11 mouse cellular contexts compared by ENCODE assay signal in the genomic region with DNA sequence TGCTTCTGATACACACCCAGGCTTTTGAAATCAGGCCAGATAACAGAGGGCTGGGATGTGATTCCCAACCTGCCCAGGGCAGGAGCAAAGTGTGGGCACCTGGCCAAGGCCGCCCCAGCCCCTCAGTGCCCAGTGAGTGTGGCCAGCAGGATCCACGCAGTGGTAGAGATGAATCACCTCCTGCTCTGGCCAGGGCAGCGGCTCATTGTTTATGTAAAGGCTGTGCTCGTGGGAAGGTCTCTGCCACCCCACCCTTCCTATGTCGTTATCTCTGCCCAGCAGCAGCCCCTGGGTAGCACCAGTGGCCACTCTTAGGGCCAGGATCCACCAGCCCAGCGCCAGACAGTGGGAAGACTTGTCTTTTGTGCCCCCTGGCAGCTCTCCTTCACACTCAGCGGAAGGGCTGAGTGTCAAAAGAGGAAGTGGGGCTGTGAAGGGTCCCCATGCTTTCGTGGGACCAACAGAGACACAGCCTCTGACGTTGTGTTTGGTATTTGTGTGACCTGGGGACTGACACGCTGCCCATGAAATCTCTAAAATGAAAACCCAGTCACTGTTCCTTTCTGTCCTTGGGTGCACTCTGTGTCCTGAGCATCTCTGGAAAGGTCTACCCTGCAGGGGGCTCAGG. TPM values are rescaled to one million over a fixed set of nuclear protein-coding genes. Genes with fewer than 3 reads are reported as not detected.
DNase-seq lines count a peak whose midpoint lies in the region; ATAC-seq and TF ChIP-seq lines count a peak whose summit lies in the region.
"Had no signal": no experiment of that assay in that cellular context is flagged by ENCODE, and none has a peak within 500 bp of the region (broad histone marks: within the 10 kb centered on the region; RNA-seq: fewer than 3 reads in every experiment).

No protein-coding gene starts in this region.

- DNase-seq in kidney, postnatal 0 days (ENCODE audit: low spot score), result no peak
- peak; percentile 76 for DNase-seq in adrenal gland, adult 8-10 months
- DNase-seq in lung, postnatal 36 days, result peak; percentile 89
- no peak for DNase-seq in embryo, embryonic 9.5 days (ENCODE audit: extremely low spot score)
- no peak for DNase-seq in gastrocnemius, postnatal 25 days
- no peak for DNase-seq in midbrain, embryonic 10.5 days (ENCODE audit: low spot score)

- no peaks in the 10 kb centered on the region for H3K9me3 ChIP-seq in kidney, postnatal 0 days (replicated peaks; ENCODE audit: low read length)
- H3K9me3 ChIP-seq in kidney, embryonic 14.5 days (ENCODE audit: control insufficient read depth, low read length), result no peaks in the 10 kb centered on the region
- H3K9me3 ChIP-seq in heart, embryonic 16.5 days (replicated peaks; ENCODE audit: control insufficient read depth, low read length), result no peaks in the 10 kb centered on the region
- no peaks in the 10 kb centered on the region; the same call in 1 of the 2 replicates for H3K9me3 ChIP-seq in midbrain, embryonic 10.5 days (replicated peaks)
- H3K9me3 ChIP-seq: limb, embryonic 13.5 days had no signal

- no peak overlapping the region for H3K4me2 ChIP-seq in kidney, postnatal 0 days (ENCODE audit: low read length)
- H3K4me2 ChIP-seq in kidney, embryonic 14.5 days (replicated peaks; ENCODE audit: low read depth, low read length), result no peak overlapping the region
- H3K4me2 ChIP-seq in heart, embryonic 16.5 days (ENCODE audit: low read depth, low read length), result no peak overlapping the region
- H3K4me2 ChIP-seq: limb, embryonic 13.5 days had no signal

- no peak overlapping the region for H3K4me3 ChIP-seq in kidney, postnatal 0 days (replicated peaks; ENCODE audit: low read depth, low read length)
- no peak overlapping the region for H3K4me3 ChIP-seq in kidney, embryonic 14.5 days (ENCODE audit: low read length)
- no peak overlapping the region for H3K4me3 ChIP-seq in heart, embryonic 16.5 days (ENCODE audit: low read length)
- H3K4me3 ChIP-seq in midbrain, embryonic 10.5 days, result no peak overlapping the region
- H3K4me3 ChIP-seq: limb, embryonic 13.5 days had no signal

- H3K27ac ChIP-seq in kidney, postnatal 0 days, result no peak overlapping the region
- no peak overlapping the region for H3K27ac ChIP-seq in kidney, embryonic 14.5 days (ENCODE audit: low read depth, low read length)
- H3K27ac ChIP-seq in heart, embryonic 16.5 days (ENCODE audit: low read length), result peak overlapping the region; percentile 46; the same call in 1 of the 2 replicates
- no peak overlapping the region for H3K27ac ChIP-seq in midbrain, embryonic 10.5 days (replicated peaks)
- H3K27ac ChIP-seq: limb, embryonic 13.5 days had no signal

- no peak overlapping the region for H3K9ac ChIP-seq in kidney, postnatal 0 days (ENCODE audit: low read depth, low read length)
- no peak overlapping the region for H3K9ac ChIP-seq in kidney, embryonic 14.5 days (ENCODE audit: low read depth, low read length)
- H3K9ac ChIP-seq in heart, embryonic 16.5 days (ENCODE audit: low read length), result no peak overlapping the region
- H3K9ac ChIP-seq: limb, embryonic 13.5 days had no signal

- 0 out of 2 replicates have a peak, but pooled peaks have one; percentile 14 for ATAC-seq in kidney, postnatal 0 days (replicated peaks; ENCODE audit: low FRiP score, low read depth)
- ATAC-seq in kidney, embryonic 14.5 days (ENCODE audit: low FRiP score, low TSS enrichment), result no peak
- ATAC-seq in heart, embryonic 16.5 days (replicated peaks; ENCODE audit: extremely low read depth, insufficient read depth, low FRiP score), result 0 out of 2 replicates have a peak, but pooled peaks have one; percentile 49
- ATAC-seq: CD4-positive, CD25-positive, alpha-beta regulatory T cell, adult 4 months had no signal

- WGBS in kidney, postnatal 0 days, result 82% methylated on average over 10 of the region's 10 CpGs
- 80% methylated on average over 10 of the region's 10 CpGs for WGBS in kidney, embryonic 14.5 days
- 63% methylated on average over 10 of the region's 10 CpGs for WGBS in heart, embryonic 16.5 days
- 95% methylated on average over 10 of the region's 10 CpGs for WGBS in midbrain, embryonic 10.5 days

- TF ChIP-seq CTCF in kidney, postnatal 0 days (IDR thresholded peaks at IDR 0.05; ENCODE audit: low read depth), result no peak

- peaks cover 62% of the 10 kb centered on the region for H3K36me3 ChIP-seq in kidney, postnatal 0 days (ENCODE audit: insufficient read depth, low read length)
- H3K36me3 ChIP-seq in kidney, embryonic 14.5 days (ENCODE audit: control insufficient read depth, insufficient read depth, low read length), result peaks cover 68% of the 10 kb centered on the region
- peaks cover 39% of the 10 kb centered on the region for H3K36me3 ChIP-seq in heart, embryonic 16.5 days (ENCODE audit: control insufficient read depth, insufficient read depth)
- peaks cover 74% of the 10 kb centered on the region for H3K36me3 ChIP-seq in midbrain, embryonic 10.5 days

- no peaks in the 10 kb centered on the region for H3K27me3 ChIP-seq in kidney, postnatal 0 days (ENCODE audit: insufficient read depth, low read length)
- no peaks in the 10 kb centered on the region for H3K27me3 ChIP-seq in kidney, embryonic 14.5 days (ENCODE audit: control insufficient read depth, insufficient read depth, low read length)
- no peaks in the 10 kb centered on the region for H3K27me3 ChIP-seq in heart, embryonic 16.5 days (ENCODE audit: control insufficient read depth, insufficient read depth, low read length)
- H3K27me3 ChIP-seq in midbrain, embryonic 10.5 days (ENCODE audit: low read depth, poor library complexity, severe bottlenecking), result no peaks in the 10 kb centered on the region
- H3K27me3 ChIP-seq: limb, embryonic 13.5 days had no signal

- peaks cover 4% of the 10 kb centered on the region; the same call in 1 of the 2 replicates for H3K4me1 ChIP-seq in kidney, postnatal 0 days (replicated peaks; ENCODE audit: insufficient read depth, low read length)
- H3K4me1 ChIP-seq in kidney, embryonic 14.5 days (ENCODE audit: control insufficient read depth, insufficient read depth, low read length), result peaks cover 10% of the 10 kb centered on the region
- H3K4me1 ChIP-seq in heart, embryonic 16.5 days (ENCODE audit: control insufficient read depth, insufficient read depth, low read length), result 0 out of 2 replicates have a peak, but pooled peaks cover 2% of the 10 kb centered on the region
- peaks cover 4% of the 10 kb centered on the region for H3K4me1 ChIP-seq in midbrain, embryonic 10.5 days
- H3K4me1 ChIP-seq: limb, embryonic 13.5 days had no signal

RNA-seq across cellular contexts. Expression of a gene that starts 9.4 kb away (rescaled TPM):
- 2.9 and 3.1 TPM in 2 replicates for polyA plus RNA-seq in kidney, postnatal 0 days (2015; fragmentation: Nextera tagmentation; extraction: Ambion mirVana)
- polyA plus RNA-seq in kidney, embryonic 14.5 days (2014; fragmentation: Nextera tagmentation; extraction: Ambion mirVana), result 1.1 and 2.1 TPM in 2 replicates
- 1 to 10 TPM; 3.5 to 5.1 (median 3.9) TPM for total RNA-seq in adrenal gland, adult 8-10 months (2022)
- 2.7 and 4.4 TPM in 2 replicates for polyA plus RNA-seq in heart, embryonic 16.5 days (2015; fragmentation: Nextera tagmentation; extraction: Ambion mirVana)
- 1 to 10 TPM; 4.2 to 4.5 TPM for total RNA-seq in gastrocnemius, postnatal 25 days (2021)
- polyA plus RNA-seq in midbrain, embryonic 10.5 days (2016; fragmentation: Nextera tagmentation; extraction: Ambion mirVana), result 0.63 and 0.67 TPM in 2 replicates
- polyA plus RNA-seq: CD4-positive, CD25-positive, alpha-beta regulatory T cell, adult 4 months had no signal

RNA-seq across cellular contexts. Expression of a gene that starts 31.8 kb away (rescaled TPM):
- polyA plus RNA-seq in kidney, postnatal 0 days (2015; fragmentation: Nextera tagmentation; extraction: Ambion mirVana), result 11.1 and 11.7 TPM in 2 replicates
- 13.0 and 19.1 TPM in 2 replicates for polyA plus RNA-seq in kidney, embryonic 14.5 days (2014; fragmentation: Nextera tagmentation; extraction: Ambion mirVana)
- total RNA-seq in adrenal gland, adult 8-10 months (2022), result 10 to 100 TPM; 24.7 to 40.4 (median 36.6) TPM
- polyA plus RNA-seq in heart, embryonic 16.5 days (2015; fragmentation: Nextera tagmentation; extraction: Ambion mirVana), result 13.2 and 13.6 TPM in 2 replicates
- total RNA-seq in gastrocnemius, postnatal 25 days (2021), result 1 to 10 TPM; 4.9 to 6.8 TPM
- 30.6 and 31.8 TPM in 2 replicates for polyA plus RNA-seq in midbrain, embryonic 10.5 days (2016; fragmentation: Nextera tagmentation; extraction: Ambion mirVana)

RNA-seq across cellular contexts. Expression of a gene that starts 32.0 kb away (rescaled TPM):
- polyA plus RNA-seq in kidney, postnatal 0 days (2015; fragmentation: Nextera tagmentation; extraction: Ambion mirVana), result 37.2 and 40.1 TPM in 2 replicates
- 41.4 and 48.1 TPM in 2 replicates for polyA plus RNA-seq in kidney, embryonic 14.5 days (2014; fragmentation: Nextera tagmentation; extraction: Ambion mirVana)
- 10 to 100 TPM; 46.2 to 53.7 (median 48.3) TPM for total RNA-seq in adrenal gland, adult 8-10 months (2022)
- 20.2 and 23.5 TPM in 2 replicates for polyA plus RNA-seq in heart, embryonic 16.5 days (2015; fragmentation: Nextera tagmentation; extraction: Ambion mirVana)
- total RNA-seq in gastrocnemius, postnatal 25 days (2021), result 10 to 100 TPM in 1 of 2 experiments, 1 to 10 TPM in 1; 9.4 to 14.5 TPM
- polyA plus RNA-seq in midbrain, embryonic 10.5 days (2016; fragmentation: Nextera tagmentation; extraction: Ambion mirVana), result 51.9 and 52.1 TPM in 2 replicates

RNA-seq across cellular contexts. Expression of a gene that starts 47.4 kb away (rescaled TPM):
- polyA plus RNA-seq in kidney, postnatal 0 days (2015; fragmentation: Nextera tagmentation; extraction: Ambion mirVana), result 149 and 156 TPM in 2 replicates
- 155 and 166 TPM in 2 replicates for polyA plus RNA-seq in kidney, embryonic 14.5 days (2014; fragmentation: Nextera tagmentation; extraction: Ambion mirVana)
- 10 to 100 TPM; 37.3 to 55.6 (median 46.4) TPM for total RNA-seq in adrenal gland, adult 8-10 months (2022)
- polyA plus RNA-seq in heart, embryonic 16.5 days (2015; fragmentation: Nextera tagmentation; extraction: Ambion mirVana), result 142 and 153 TPM in 2 replicates
- 1 to 10 TPM; 3.6 to 4.3 TPM for total RNA-seq in gastrocnemius, postnatal 25 days (2021)
- polyA plus RNA-seq in midbrain, embryonic 10.5 days (2016; fragmentation: Nextera tagmentation; extraction: Ambion mirVana), result 161 and 210 TPM in 2 replicates

RNA-seq across cellular contexts. Expression of a gene that starts 53.3 kb away (rescaled TPM):
- polyA plus RNA-seq in kidney, postnatal 0 days (2015; fragmentation: Nextera tagmentation; extraction: Ambion mirVana), result 13.7 and 16.1 TPM in 2 replicates
- polyA plus RNA-seq in kidney, embryonic 14.5 days (2014; fragmentation: Nextera tagmentation; extraction: Ambion mirVana), result 9.4 and 9.6 TPM in 2 replicates
- not detected for total RNA-seq in adrenal gland, adult 8-10 months (2022)
- polyA plus RNA-seq in heart, embryonic 16.5 days (2015; fragmentation: Nextera tagmentation; extraction: Ambion mirVana), result 3.7 and 5.7 TPM in 2 replicates
- not detected for total RNA-seq in gastrocnemius, postnatal 25 days (2021)
- 1.00 and 1.3 TPM in 2 replicates for polyA plus RNA-seq in midbrain, embryonic 10.5 days (2016; fragmentation: Nextera tagmentation; extraction: Ambion mirVana)
- total RNA-seq: gastrocnemius, adult 18-20 months had no signal

Comparison
In these comparisons a context has a peak if more than half of its experiments do, and no peak if none do; other contexts are left out.
1. DNase-seq: peak in adrenal gland, adult 8-10 months (single experiment) and lung, postnatal 36 days (single experiment); none in kidney, postnatal 0 days (single experiment), embryo, embryonic 9.5 days (single experiment), gastrocnemius, postnatal 25 days (single experiment) and midbrain, embryonic 10.5 days (single experiment).